Mouse (Mus musculus) intestine, embryonic 16.5 days (tissue): ENCODE measurements around the gene Pecr. TPM values are rescaled to one million over a fixed set of nuclear protein-coding genes. Genes with fewer than 3 reads are reported as not detected.
"Not testable (repeated sequence)": the region's sequence is repeated elsewhere in the genome, so short reads cannot be mapped to it uniquely, and the experiment has no call there.

Experiments used
- ATAC-seq: fragments of 200-750 bp; cut with Nextera tagmentation; 2 replicates; pipeline ENCODE4 v1.8.0; 2017; ENCODE audit warnings: moderate TSS enrichment, moderate library complexity
- H3K27ac ChIP-seq: fragments of 300-500 bp; sonication (generic); 2 replicates; pipeline ENCODE4 v1.5.1; 2014; ENCODE audit warnings: mild to moderate bottlenecking, low read length
- H3K27me3 ChIP-seq: fragments of 300-500 bp; sonication (generic); replicated peaks from 2 replicates; pipeline ENCODE4 v1.6.1; 2014; ENCODE audit warnings: low read length, control low read depth, mixed read lengths; ENCODE audit not compliant: control insufficient read depth, insufficient read depth
- H3K36me3 ChIP-seq: fragments of 300-500 bp; sonication (generic); 2 replicates; pipeline ENCODE4 v1.6.1; 2014; ENCODE audit warnings: low read length, control low read depth; ENCODE audit not compliant: control insufficient read depth, insufficient read depth
- H3K4me1 ChIP-seq: fragments of 300-500 bp; sonication (generic); 2 replicates; pipeline ENCODE4 v1.6.1; 2014; ENCODE audit warnings: low read length, control low read depth, mixed read lengths; ENCODE audit not compliant: control insufficient read depth, insufficient read depth
- H3K4me2 ChIP-seq: fragments of 300-500 bp; sonication (generic); 2 replicates; pipeline ENCODE4 v1.6.1; 2014; ENCODE audit warnings: low read depth, low read length, control low read depth
- H3K4me3 ChIP-seq: fragments of 300-500 bp; sonication (generic); 2 replicates; pipeline ENCODE4 v1.5.1; 2014; ENCODE audit warnings: mild to moderate bottlenecking, low read length
- H3K9ac ChIP-seq: fragments of 300-500 bp; sonication (generic); 2 replicates; pipeline ENCODE4 v1.6.1; 2014; ENCODE audit warnings: low read depth, low read length
- H3K9me3 ChIP-seq: fragments of 300-500 bp; sonication (generic); 2 replicates; pipeline ENCODE4 v1.6.1; 2016; ENCODE audit warnings: low read length, control low read depth; ENCODE audit not compliant: control insufficient read depth
- WGBS: fragments of 180-500 bp; shearing (Covaris S2); extraction: QIAGEN DNeasy Blood & Tissue Kit; methylation state at CpG from one replicate; pipeline ENCODE4 v1.1.7; 2014; 5-methylcytosine and 5-hydroxymethylcytosine counted together
- polyA plus RNA-seq: library from polyadenylated mRNA; unstranded; fragments of >200 nt; fragmentation: Nextera tagmentation; extraction: Ambion mirVana; gene quantifications from 2 replicates; pipeline ENCODE4 v1.2.1, GENCODE M21; 2015

Pecr gene
- polyA plus RNA-seq, 1 experiment from 2014 or later = 82.7 TPM

- Histone ChIP-seq H3K9ac (no peak overlapping the region), H3K9me3 (no peaks in the 10 kb centered on the region), H3K4me1 (peaks cover 12% of the 10 kb centered on the region), H3K4me3 (no peak overlapping the region), H3K27me3 (no peaks in the 10 kb centered on the region), H3K4me2 (no peak overlapping the region), H3K27ac (no peak overlapping the region), H3K36me3 (no peaks in the 10 kb centered on the region)
- no peak for ATAC-seq
- WGBS = 81% methylated on average over 9 of the region's 9 CpGs
Observed at GRCm38 (mm10) chr1:72256381-72257256, 27.5 kb downstream of the Pecr start.

DNA sequence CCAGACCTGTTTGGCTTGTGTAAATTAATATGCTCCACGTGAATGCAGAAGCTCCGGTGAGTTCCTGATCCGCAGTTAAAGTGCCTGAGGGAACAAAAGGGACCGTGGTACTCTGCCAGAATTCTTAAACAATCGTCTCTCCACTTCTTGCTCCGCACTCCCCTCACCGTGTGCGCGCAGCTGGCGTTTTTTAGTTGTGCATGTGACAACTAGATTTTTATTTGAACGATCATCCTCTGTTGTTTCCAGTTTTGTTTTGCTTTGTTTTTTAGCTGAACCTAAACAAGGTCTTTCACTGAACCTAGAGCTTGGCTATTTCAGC is 28.3 kb downstream of the Pecr start:
- peaks cover 12% of the 10 kb centered on the region for H3K4me1 ChIP-seq
- peak overlapping the region; percentile 52 for H3K4me3 ChIP-seq
- ATAC-seq = no peak
- peak overlapping the region; percentile 9; the same call in 1 of the 2 replicates for H3K9ac ChIP-seq
- 32% methylated on average over 11 of the region's 11 CpGs for WGBS
- no peaks in the 10 kb centered on the region for H3K27me3 ChIP-seq
- peak overlapping the region; percentile 74 for H3K27ac ChIP-seq
- H3K4me2 ChIP-seq = peak overlapping the region; percentile 71
- H3K36me3 ChIP-seq = no peaks in the 10 kb centered on the region
- H3K9me3 ChIP-seq = no peaks in the 10 kb centered on the region

- H3K4me1 ChIP-seq = peaks cover 12% of the 10 kb centered on the region
- H3K27me3 ChIP-seq = no peaks in the 10 kb centered on the region
- peak overlapping the region; percentile 71; the same call in 1 of the 2 replicates for H3K9ac ChIP-seq
- no peaks in the 10 kb centered on the region for H3K9me3 ChIP-seq
- no peaks in the 10 kb centered on the region for H3K36me3 ChIP-seq
- peak overlapping the region; percentile 52 for H3K4me3 ChIP-seq
- peak overlapping the region; percentile 93 for H3K27ac ChIP-seq
- H3K4me2 ChIP-seq = peak overlapping the region; percentile 71
- ATAC-seq = peak; percentile 93
- WGBS = 5% methylated on average over 15 of the region's 15 CpGs
Observed at GRCm38 (mm10) chr1:72255062-72255853, 28.9 kb downstream of the Pecr start.

DNA sequence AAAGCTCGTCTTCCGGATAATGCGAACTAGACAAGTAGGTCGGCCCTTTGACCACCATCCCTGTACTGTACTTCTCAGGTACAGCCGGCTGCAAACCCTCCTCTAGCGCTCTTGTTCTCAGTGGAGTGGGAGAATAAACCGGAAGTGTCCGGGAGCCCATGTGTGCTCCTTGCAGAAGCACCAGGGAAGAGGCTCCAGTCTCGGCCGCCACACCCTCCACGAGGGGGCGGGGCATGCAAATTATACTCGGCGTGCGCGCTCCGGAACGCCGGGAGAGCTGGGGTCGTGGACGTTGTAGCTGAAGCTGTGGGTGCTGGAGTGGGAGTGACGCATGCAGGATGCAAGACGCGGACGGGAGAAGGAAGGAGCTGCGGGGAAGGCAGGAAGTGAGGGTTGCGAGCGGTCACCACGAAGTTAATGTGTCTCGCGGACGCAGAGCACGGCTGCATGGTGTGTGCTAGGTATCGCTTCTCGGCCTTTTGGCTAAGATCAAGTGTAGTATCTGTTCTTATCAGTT is 29.5 kb downstream of the Pecr start:
- under 1% methylated on average over 35 of the region's 35 CpGs for WGBS
- no peaks in the 10 kb centered on the region for H3K9me3 ChIP-seq
- peaks cover 12% of the 10 kb centered on the region for H3K4me1 ChIP-seq
- no peaks in the 10 kb centered on the region for H3K36me3 ChIP-seq
- H3K4me2 ChIP-seq = peak overlapping the region; percentile 71
- H3K27ac ChIP-seq = peak overlapping the region; percentile 93
- H3K9ac ChIP-seq = peak overlapping the region; percentile 71
- no peaks in the 10 kb centered on the region for H3K27me3 ChIP-seq
- H3K4me3 ChIP-seq = peak overlapping the region; percentile 52
- peak; percentile 92 for ATAC-seq

- Histone ChIP-seq H3K4me1 (peaks cover 12% of the 10 kb centered on the region), H3K4me3 (peak overlapping the region; percentile 52), H3K36me3 (no peaks in the 10 kb centered on the region), H3K9me3 (no peaks in the 10 kb centered on the region), H3K9ac (peak overlapping the region; percentile 71), H3K4me2 (peak overlapping the region; percentile 71), H3K27ac (peak overlapping the region; percentile 93), H3K27me3 (no peaks in the 10 kb centered on the region)
- peak; percentile 8; the same call in 1 of the 2 replicates for ATAC-seq
- 26% methylated on average over 11 of the region's 11 CpGs for WGBS
Observed at GRCm38 (mm10) chr1:72253881-72254491, 30.1 kb downstream of the Pecr start.

GRCm38 (mm10) chr1:72251806-72252205 is 32.3 kb downstream of the Pecr start:
- no peak overlapping the region for H3K4me3 ChIP-seq
- H3K27me3 ChIP-seq = no peaks in the 10 kb centered on the region
- H3K9ac ChIP-seq = no peak overlapping the region
- H3K36me3 ChIP-seq = no peaks in the 10 kb centered on the region
- WGBS = 88% methylated on average over 1 of the region's 1 CpGs
- no peaks in the 10 kb centered on the region for H3K9me3 ChIP-seq
- peaks cover 12% of the 10 kb centered on the region for H3K4me1 ChIP-seq
- no peak overlapping the region for H3K4me2 ChIP-seq
- no peak overlapping the region for H3K27ac ChIP-seq
- ATAC-seq = no peak

DNA sequence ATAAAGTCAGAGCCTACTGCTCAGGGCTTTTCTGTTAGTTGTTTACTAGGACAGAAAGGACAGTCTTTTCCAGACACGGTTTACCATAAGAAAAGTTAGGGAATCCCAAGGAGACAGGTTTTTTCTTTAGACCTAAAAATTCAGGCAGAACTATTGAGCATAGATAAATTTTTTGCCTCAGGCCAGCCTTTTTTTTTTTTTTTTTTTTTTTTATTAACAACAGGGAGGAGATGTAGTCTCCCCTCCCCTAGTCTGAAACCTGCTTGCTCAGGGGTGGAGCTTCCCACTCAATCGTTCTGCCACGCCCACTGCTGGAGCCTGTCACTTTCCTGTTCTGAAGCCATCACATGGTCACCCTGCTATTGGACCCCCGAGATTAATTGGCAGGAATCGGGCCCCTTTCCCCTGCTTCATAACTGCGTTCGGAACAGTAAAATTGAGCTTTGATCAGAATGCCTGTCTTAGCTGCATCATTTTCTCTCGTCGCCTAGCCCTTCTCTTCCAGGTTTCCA is 35.8 kb downstream of the Pecr start:
- ATAC-seq, H3K4me1 ChIP-seq: not testable (repeated sequence)

GRCm38 (mm10) chr1:72244317-72245036 is 39.6 kb downstream of the Pecr start:
- WGBS = under 1% methylated on average over 12 of the region's 12 CpGs
- Histone ChIP-seq H3K4me3 (peak overlapping the region; percentile 53; the same call in 1 of the 2 replicates), H3K27me3 (no peaks in the 10 kb centered on the region), H3K4me2 (peak overlapping the region; percentile 81; the same call in 1 of the 2 replicates), H3K27ac (peak overlapping the region; percentile 97), H3K36me3 (no peaks in the 10 kb centered on the region), H3K9me3 (no peaks in the 10 kb centered on the region), H3K9ac (0 out of 2 replicates have a peak overlapping the region, but pooled peaks have one; percentile 86), H3K4me1 (no peaks in the 10 kb centered on the region)
- ATAC-seq = no peak; the same call in 1 of the 2 replicates

More for the DNA sequence above, 35.8 kb downstream of the Pecr start:
- WGBS = 56% methylated on average over 9 of the region's 9 CpGs
- not testable (repeated sequence) for H3K27ac ChIP-seq, H3K9me3 ChIP-seq, H3K9ac ChIP-seq, H3K27me3 ChIP-seq, H3K36me3 ChIP-seq, H3K4me3 ChIP-seq, H3K4me2 ChIP-seq
